Mouse (Mus musculus): ENCODE results near the gene Abcb6.

Abcb6 gene

GRCm38 (mm10) chr1:75201236-75201635 is 21.0 kb upstream of the Abcb6 start:
- DNase-seq (ENCODE audit: low spot score in 2 of 2) = no peak

GRCm38 (mm10) chr1:75192452-75192851 is 12.3 kb upstream of the Abcb6 start:
- no peak for DNase-seq (ENCODE audit: low spot score in 2 of 2)

- DNase-seq (ENCODE audit: low spot score in 2 of 2) = peak; percentile 93 to 97
Observed at GRCm38 (mm10) chr1:75191622-75192402, 11.6 kb upstream of the Abcb6 start, which contains the start of the genes Ankzf1 and Atg9a. Gene Ankzf1, plus strand, starts transcription at chr1:75192151. Gene Atg9a, minus strand, starts transcription at chr1:75192196.

GRCm38 (mm10) chr1:75191258-75191621 is 11.0 kb upstream of the Abcb6 start:
- no peak for DNase-seq (ENCODE audit: low spot score in 2 of 2)

- no peak for DNase-seq (ENCODE audit: low spot score in 2 of 2)
Observed at GRCm38 (mm10) chr1:75190577-75190976, 10.4 kb upstream of the Abcb6 start.

GRCm38 (mm10) chr1:75187914-75188483 is 7.8 kb upstream of the Abcb6 start:
- no peak for DNase-seq (ENCODE audit: low spot score in 2 of 2)

- DNase-seq (ENCODE audit: low spot score in 2 of 2) = no peak
Observed at GRCm38 (mm10) chr1:75187126-75187525, 6.9 kb upstream of the Abcb6 start.

- no peak for DNase-seq (ENCODE audit: low spot score in 2 of 2)
Observed at GRCm38 (mm10) chr1:75185495-75185894, 5.3 kb upstream of the Abcb6 start.

- no peak for DNase-seq (ENCODE audit: low spot score in 2 of 2)
Observed at GRCm38 (mm10) chr1:75182160-75182559, 2.0 kb upstream of the Abcb6 start.

GRCm38 (mm10) chr1:75181377-75181870 is 1.2 kb upstream of the Abcb6 start:
- DNase-seq (ENCODE audit: low spot score in 2 of 2) = no peak

- DNase-seq (ENCODE audit: low spot score in 2 of 2) = no peak
Observed at GRCm38 (mm10) chr1:75180741-75181140, 549 bp upstream of the Abcb6 start.

- peak; percentile 38 to 45 for DNase-seq (ENCODE audit: low spot score in 2 of 2)
Observed at GRCm38 (mm10) chr1:75179334-75180104, 673 bp downstream of the Abcb6 start.

- DNase-seq (ENCODE audit: low spot score in 2 of 2) = peak; percentile 87 to 93
Observed at GRCm38 (mm10) chr1:75168472-75169464, 11.4 kb downstream of the Abcb6 start, which contains the start of gene Zfand2b. Gene Zfand2b, plus strand, starts transcription at chr1:75168646.

GRCm38 (mm10) chr1:75168093-75168471 is 12.1 kb downstream of the Abcb6 start:
- no peak for DNase-seq (ENCODE audit: low spot score in 2 of 2)

- DNase-seq (ENCODE audit: low spot score in 2 of 2) = no peak
Observed at GRCm38 (mm10) chr1:75160256-75160617, 20.0 kb downstream of the Abcb6 start.

- DNase-seq (ENCODE audit: low spot score in 2 of 2) = no peak
Observed at GRCm38 (mm10) chr1:75159540-75160255, 20.5 kb downstream of the Abcb6 start.

- no peak for DNase-seq (ENCODE audit: low spot score in 2 of 2)
Observed at GRCm38 (mm10) chr1:75158990-75159389, 21.2 kb downstream of the Abcb6 start.

- no peak for DNase-seq (ENCODE audit: low spot score in 2 of 2)
Observed at GRCm38 (mm10) chr1:75155837-75156236, 24.4 kb downstream of the Abcb6 start.

GRCm38 (mm10) chr1:75148727-75149126 is 31.5 kb downstream of the Abcb6 start:
- DNase-seq (ENCODE audit: low spot score in 2 of 2) = no peak

GRCm38 (mm10) chr1:75147411-75148135 is 32.6 kb downstream of the Abcb6 start:
- DNase-seq (ENCODE audit: low spot score in 2 of 2) = no peak
